Mouse (Mus musculus) frontal cortex, adult 2 months (tissue): ENCODE measurements around the gene Plekhn1. TPM values are rescaled to one million over a fixed set of nuclear protein-coding genes. Genes with fewer than 3 reads are reported as not detected.
A peak's percentile ranks its signal among the peaks of the same experiment; 100 is the strongest.

Source experiments
- DNase-seq, 2 experiments: peaks; one replicate each; pipeline ENCODE4 v3.0.0; 2022; ENCODE audit warnings: low spot score in 1 of 2; ENCODE audit errors: extremely low spot score in 1 of 2
- polyA plus RNA-seq: library from polyadenylated mRNA; depleted of rRNA; stranded (reverse); fragments of >200 nt; gene quantifications from 2 replicates; pipeline ENCODE4 v1.2.3, GENCODE M21; 2012

Gene Plekhn1
- polyA plus RNA-seq, 1 experiment = 85.8 TPM

GRCm38 (mm10) chr4:156216196-156216595 lies 18.5 kb downstream of the Plekhn1 start:
- no peak for DNase-seq

DNA sequence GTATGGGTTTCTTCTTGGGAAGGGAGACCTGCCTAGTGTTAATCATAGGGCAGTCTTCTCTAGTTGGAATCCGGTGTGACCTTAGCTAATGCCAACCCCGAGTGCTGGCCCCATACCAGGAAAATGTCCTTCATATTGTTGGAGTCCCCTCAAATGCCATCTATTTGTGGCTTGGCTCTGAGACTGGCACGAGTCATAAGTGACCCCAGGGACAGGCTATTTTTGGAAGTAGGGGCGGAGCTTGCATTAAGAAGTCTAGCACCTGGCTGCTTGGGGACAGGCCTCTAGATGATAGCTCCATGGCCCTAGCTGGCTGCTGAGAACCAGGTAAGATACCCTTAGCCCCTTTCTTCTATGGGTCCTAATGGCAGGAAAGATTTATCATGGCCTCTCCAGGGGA lies 19.0 kb downstream of the Plekhn1 start, which contains the start of gene Perm1:
Gene Perm1, plus strand, starts transcription at position 220 of the 400 bp plus-strand sequence.
- DNase-seq = no peak

DNA sequence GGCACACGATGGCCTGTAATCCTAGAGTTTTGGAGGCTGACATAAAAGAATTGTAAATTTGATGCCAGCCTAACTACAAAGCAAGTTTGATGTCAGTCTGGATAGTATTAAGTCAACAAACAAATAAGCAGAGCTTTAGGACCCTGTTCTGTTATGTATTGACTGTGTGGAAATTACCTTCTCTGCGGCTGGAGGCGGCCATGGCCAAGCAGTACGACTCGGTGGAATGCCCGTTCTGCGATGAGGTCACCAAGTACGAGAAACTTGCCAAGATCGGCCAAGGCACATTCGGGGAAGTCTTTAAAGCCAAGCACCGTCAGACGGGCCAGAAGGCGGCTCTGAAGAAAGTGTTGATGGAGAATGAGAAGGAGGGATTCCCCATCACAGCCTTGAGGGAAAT lies 21.5 kb downstream of the Plekhn1 start:
- no peak for DNase-seq

- DNase-seq = no peak
Measured at GRCm38 (mm10) chr4:156209963-156210635, 24.6 kb downstream of the Plekhn1 start.

DNA sequence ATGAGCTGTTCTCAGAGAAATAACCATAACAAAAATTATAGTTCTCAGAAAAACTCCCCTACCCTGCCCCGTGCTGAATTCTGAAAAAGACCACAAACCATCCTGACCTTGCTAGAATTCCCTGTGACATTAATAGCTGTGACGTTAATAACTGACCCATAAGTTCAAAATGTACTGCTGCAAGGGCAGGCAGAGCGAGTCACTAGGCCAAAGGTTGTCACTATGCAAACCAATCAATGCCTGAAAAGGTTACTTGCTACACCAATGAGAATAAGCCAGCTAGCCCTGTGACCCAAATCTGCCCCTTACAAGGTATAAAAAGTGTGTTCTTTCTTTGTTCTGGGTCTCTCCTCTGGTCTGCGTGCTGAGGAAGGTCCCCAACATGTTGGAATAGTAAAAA lies 25.8 kb downstream of the Plekhn1 start:
- DNase-seq = no peak

GRCm38 (mm10) chr4:156203413-156204131 lies 31.1 kb downstream of the Plekhn1 start:
- DNase-seq = no peak

DNA sequence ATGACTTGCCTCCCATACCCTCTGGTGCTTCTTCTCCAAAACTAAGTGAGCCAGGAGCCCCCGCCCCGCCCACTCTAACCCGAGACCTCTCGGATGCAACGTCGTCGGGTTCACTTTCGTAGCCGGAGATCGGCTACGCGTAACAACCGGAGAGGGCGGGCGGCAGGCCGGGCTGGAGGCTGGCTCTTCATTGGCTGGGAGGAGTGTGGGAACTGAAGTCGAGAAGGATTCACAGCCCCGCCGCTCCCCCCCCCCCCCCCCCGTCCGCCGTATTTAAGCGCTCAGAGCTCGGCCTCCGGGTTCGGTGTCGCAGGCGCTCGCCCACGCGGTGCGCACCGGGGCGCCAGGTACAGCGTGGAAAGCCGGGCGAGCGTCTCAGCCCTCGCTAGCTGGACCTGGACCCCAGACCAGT lies 31.6 kb downstream of the Plekhn1 start, which contains the start of gene AW011738:
Gene AW011738, plus strand, starts transcription at position 304 of the 412 bp plus-strand sequence.
- peak in 1 of 2 experiments; percentile 61 for DNase-seq

DNA sequence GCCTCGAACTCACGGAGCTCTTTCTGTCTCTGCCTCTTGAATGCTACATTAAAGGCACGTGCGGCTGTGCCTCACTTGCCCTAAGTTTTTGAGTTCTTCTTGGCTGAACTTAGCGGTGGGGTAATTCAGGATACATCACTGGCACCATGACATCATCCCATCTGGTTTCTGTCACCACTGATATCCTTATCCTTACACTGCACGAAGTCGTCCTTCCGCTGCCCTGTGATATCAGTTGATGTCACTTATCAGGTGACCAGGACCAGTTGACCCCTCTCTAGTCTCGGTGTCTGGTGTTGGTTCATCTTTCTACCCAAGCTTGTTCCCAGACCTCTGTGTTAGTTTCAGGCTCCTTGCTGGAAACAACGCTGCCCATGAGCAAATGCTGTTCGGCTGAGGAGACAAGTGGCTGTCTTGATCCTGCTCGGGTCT lies 32.2 kb downstream of the Plekhn1 start:
- DNase-seq = no peak

DNA sequence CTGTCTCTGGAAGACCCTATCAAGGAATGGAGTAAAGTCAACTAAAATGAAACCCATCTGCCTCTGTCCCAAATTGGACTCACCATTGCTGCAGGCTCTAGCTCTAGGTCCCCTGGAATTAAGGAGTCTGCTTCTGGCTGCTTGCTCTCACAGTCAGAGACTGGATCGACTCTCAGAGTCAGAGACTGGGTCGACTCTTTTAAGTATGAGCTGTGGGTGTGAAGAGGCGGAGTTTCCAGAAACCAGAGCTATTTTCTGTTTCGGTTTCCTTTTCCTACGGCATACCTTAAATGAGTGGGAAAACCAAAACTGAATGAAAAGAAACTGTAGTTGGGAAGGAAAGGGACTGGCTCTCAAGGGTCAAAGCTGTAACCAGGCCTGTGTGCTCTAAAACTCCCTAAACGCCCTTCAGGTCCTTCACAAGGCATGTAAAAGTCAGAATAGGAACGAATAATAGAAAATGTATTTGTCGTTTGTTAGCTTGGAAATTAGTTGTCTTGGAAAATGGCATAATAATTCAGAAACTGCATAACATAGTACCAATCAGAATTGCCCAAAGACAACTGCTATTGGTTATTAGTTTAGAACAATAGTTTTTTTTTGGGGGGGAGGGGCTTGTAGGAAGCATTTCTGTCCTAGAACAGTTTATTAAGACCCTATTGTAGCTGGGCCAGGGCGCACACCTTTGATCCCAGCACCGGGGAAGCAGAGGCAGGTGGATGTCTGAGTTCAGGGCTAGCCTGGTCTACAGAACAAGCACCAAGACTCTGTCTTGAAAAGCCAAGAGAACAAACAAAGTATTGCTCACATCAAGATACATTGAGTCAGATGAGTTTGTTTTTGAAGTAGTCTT lies 33.8 kb downstream of the Plekhn1 start, which contains the start of gene Isg15:
Gene Isg15, minus strand, starts transcription at position 196 of the 853 bp plus-strand sequence.
- DNase-seq = no peak

DNA sequence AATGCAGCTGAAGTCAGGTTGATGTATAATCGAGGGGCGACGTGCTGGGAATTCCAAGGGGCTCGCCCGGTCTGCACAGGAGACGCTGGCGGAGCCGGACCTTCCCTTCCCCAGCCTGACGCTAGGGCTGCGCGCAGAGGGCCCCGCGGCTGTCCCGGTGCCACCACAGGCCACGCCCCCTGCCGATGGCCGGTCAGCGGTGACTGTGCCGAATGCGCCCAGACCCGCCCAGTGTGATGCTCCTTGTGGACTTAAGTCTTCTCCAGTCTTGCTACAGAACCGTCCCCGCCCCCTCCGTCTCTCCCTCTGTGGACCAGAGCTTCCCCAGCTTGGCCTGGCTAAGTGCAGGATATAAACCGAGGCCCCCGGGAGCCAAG lies 36.8 kb downstream of the Plekhn1 start:
- peak; percentile 74 to 75 for DNase-seq

DNA sequence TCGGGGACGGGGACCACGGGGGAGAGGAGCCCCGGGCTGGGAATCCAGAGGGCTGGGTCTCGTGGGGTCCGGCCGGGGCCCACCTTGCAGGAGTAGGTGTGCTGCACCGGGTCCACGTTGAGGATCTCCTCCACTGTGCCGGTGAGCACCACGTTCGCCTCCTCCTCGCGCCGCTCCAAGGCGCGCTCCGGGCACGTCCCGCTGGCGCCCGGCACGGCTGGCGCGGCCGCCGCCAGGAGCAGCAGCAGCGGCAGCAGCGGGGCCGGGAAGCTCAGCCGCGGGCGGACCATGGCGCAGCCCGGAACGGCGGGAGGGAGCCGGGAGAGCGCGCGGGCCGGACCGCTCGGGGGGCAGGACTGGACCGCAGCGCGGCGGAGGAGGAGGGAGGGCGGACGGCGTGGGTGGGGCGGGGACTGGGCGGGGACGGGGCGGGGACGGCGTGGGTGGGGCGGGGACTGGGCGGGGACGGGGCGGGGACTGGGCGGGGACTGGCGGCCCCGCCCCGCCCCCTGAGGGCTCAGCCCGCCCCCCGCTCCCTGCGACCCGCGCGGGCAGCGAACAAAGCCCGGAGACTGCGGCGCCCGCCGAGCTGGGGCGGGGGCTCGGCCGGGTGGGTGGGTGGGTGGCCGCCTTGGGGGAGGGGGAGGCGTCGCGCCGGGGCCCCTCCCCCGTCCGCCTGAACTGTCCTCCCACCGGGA lies 37.4 kb downstream of the Plekhn1 start, which contains the start of gene Agrn:
Gene Agrn, minus strand, starts transcription at position 358 of the 698 bp plus-strand sequence.
- DNase-seq = no peak

GRCm38 (mm10) chr4:156195927-156196870 lies 38.5 kb downstream of the Plekhn1 start:
- DNase-seq = no peak

DNA sequence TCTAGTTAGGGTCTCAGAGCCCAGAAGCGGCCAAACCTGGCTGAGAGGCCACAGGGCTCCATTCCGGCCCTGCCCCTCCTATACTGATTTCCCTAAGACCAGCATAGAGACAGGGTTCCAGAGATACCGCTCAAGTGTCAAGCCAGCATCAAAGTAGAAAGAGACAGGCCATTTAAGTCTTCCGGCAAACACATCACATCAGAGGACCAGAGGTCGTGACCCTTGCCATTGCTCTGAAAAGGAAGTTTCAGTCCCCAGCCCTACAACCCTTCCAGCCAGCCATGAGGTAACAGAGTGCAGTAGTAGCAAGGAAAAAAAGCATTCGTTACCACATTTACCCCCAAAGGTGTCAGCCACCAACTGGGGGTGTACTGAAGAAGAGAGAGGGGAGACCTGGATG lies 40.3 kb downstream of the Plekhn1 start:
- DNase-seq = no peak

DNA sequence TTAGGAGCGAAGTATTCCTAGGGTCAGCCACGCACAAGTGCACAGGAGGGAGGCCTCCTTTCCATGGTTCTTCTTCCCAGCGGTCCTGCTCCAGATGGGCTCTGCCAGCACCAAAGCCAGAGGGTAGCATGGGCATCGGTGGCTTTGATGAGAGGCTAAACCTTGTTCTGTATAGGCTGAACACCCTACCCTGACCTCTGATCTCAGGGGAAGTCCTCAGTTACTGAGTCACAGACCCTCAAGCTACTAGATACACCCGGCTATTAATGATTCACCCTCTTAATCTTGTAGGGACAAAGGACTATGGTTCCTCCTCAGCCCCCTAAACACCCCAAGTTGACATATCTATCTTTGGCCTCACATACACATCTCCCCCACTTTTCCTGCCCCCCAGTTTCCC lies 40.8 kb downstream of the Plekhn1 start:
- no peak for DNase-seq

DNA sequence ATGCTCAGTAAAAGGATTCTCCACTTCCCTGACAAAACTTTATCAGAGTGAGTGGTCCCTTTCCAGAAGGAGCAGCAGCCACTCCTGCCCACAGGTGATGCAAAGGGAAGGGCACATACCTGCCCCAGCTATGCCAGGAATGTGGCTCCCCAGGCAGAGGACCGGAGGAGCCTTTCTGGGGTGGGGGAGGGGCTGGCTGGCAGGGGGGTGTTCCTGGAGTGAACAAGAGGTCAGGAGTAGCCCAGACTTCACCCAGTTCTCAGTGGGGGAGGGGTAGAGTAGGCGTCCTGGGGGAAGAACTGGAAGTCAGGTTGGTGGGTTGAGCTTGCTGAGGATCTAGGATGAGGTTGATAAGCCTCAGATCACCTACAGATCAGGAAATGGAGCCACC lies 41.5 kb downstream of the Plekhn1 start:
- DNase-seq = no peak

- DNase-seq = no peak
Measured at GRCm38 (mm10) chr4:156192421-156193199, 42.0 kb downstream of the Plekhn1 start.

DNA sequence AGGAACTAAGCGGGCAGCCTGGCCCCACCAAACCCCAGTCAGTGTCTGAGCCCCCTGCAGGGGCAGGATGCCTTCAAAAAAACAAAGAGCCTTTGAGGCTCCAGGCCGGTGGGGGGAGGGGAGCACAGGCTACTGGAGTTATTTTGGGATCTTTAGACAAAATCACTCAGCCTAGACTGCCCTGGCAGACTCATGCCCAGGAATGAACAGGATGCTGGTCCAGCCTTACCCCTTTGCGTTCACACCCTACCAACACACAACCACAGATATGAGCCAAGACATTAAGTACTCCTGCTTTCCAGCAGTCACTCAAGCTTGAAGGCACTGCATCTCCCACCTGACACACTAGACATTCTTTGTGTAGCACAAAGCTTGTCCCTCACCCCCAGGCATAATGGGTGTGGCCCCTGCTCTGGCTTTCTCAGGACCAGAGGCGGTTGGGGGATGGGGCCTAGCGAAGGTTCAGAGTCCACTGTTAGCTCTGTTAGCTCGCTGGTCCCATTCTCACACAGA lies 45.8 kb downstream of the Plekhn1 start:
- DNase-seq = peak in 1 of 2 experiments; percentile 41

DNA sequence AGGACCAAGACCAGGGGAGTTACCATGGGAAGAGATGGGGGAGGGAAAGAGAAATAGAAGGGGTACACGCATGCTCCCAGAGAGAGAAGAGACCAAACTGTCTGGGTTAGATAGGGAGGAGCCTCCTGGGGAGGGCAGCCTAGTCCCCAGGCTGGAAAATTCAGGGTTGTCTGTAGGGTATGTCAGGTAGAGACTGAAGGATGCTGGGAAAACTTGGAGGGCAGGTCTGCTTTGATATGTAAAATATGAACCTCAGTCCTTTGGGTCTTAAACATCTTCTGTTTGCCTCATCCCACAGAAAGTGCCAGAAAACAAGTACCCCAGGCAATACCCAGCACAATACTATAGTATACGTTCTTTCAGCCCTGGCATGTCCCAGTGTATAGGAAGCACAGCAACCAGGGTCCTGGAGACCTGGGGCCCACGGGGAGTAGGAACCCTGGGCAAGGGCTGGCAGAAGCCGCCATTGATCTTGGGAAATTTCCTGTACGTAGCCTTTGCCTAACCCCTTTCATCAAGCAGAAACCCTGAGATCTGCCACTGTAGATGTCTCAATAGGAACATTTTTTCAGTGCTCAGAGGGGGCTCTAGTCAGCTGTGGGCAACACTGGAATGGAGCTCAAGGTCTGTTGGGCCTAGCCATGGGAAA lies 46.4 kb downstream of the Plekhn1 start:
- DNase-seq = no peak
